Mouse (Mus musculus): ENCODE results near the gene Pdzk1.

DNA sequence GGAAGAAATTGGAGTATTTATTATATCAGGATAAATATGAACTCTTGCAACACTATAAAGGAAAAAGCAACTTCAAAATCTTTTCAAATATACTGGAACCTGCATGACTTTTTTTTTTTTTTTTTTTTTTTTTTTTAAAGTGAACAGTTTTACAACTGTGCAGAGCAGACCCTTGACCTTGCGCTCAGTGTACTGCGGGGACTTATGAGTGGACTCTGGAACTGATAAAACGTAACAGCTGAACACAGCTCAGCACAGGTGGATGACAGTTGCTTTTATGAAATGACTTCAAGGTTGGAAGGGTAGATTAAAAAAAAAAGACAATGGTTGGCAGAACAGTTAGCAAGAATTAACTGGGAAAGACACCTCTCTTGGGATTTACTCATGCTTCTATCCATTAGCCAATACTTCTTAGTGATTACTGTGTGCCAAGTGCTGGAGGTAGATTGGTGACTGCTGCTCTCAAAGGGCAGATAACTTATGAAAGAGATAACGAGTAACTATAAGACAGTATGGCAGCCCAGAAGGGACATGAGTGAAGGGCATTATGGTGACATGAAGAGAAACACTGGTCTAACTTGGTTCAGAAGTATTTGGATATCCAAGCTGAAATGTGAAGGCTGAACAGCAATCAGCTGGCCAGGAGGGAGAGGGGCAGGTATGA lies 73.4 kb downstream of the Pdzk1 start:
- no peak for TF ChIP-seq CTCF (conservative IDR thresholded peaks at IDR 0.05 in 1 of 2, IDR thresholded peaks at IDR 0.05 in 1 of 2; ENCODE audit: low read depth in 2 of 2, low read length in 2 of 2)
- no peak for TF ChIP-seq NELFE (IDR thresholded peaks at IDR 0.05; ENCODE audit: low read depth, low read length)
- TF ChIP-seq MAX (IDR thresholded peaks at IDR 0.05; ENCODE audit: low read length): no peak
- no peak for TF ChIP-seq POLR2A (IDR thresholded peaks at IDR 0.05; ENCODE audit: low read depth, low read length)
- TF ChIP-seq ZNF384 (IDR thresholded peaks at IDR 0.05; ENCODE audit: low read depth, low read length): no peak
- no peak for TF ChIP-seq SIN3A (IDR thresholded peaks at IDR 0.05; ENCODE audit: low read length)

Measured in CH12.LX (cell line).